Mouse (Mus musculus): Measurements from ENCODE around the gene Gfy. TPM values are rescaled to one million over a fixed set of nuclear protein-coding genes. Genes with fewer than 3 reads are reported as not detected.

Gene Gfy
- polyA plus RNA-seq, 1 experiment from 2014 or later = not detected

GRCm38 (mm10) chr7:45141914-45142313, 37.5 kb downstream of the Gfy start:
- Histone ChIP-seq H3K4me3 (replicated peaks) (no peak overlapping the region), H3K9ac (replicated peaks) (no peak overlapping the region), H3K27me3 (peaks cover 11% of the 10 kb centered on the region), H3K9me3 (no peaks in the 10 kb centered on the region), H3K36me3 (peaks cover 45% of the 10 kb centered on the region), H3K4me2 (replicated peaks) (no peak overlapping the region), H3K4me1 (replicated peaks) (no peaks in the 10 kb centered on the region), H3K27ac (no peak overlapping the region)
- ATAC-seq = no peak
- 90% methylated on average over 5 of the region's 5 CpGs for WGBS

- 88% methylated on average over 3 of the region's 3 CpGs for WGBS
- H3K27me3 ChIP-seq = peaks cover 15% of the 10 kb centered on the region
- H3K9me3 ChIP-seq = no peaks in the 10 kb centered on the region
- H3K4me3 ChIP-seq (replicated peaks) = no peak overlapping the region
- no peak overlapping the region for H3K4me2 ChIP-seq (replicated peaks)
- H3K9ac ChIP-seq (replicated peaks) = no peak overlapping the region
- no peak for ATAC-seq
- H3K27ac ChIP-seq = no peak overlapping the region
- peaks cover 45% of the 10 kb centered on the region for H3K36me3 ChIP-seq
- H3K4me1 ChIP-seq (replicated peaks) = 0 out of 2 replicates have a peak, but pooled peaks cover 2% of the 10 kb centered on the region
Measured at GRCm38 (mm10) chr7:45141319-45141718, 38.0 kb downstream of the Gfy start.

- Histone ChIP-seq H3K4me2 (replicated peaks) (no peak overlapping the region), H3K9ac (replicated peaks) (no peak overlapping the region), H3K9me3 (no peaks in the 10 kb centered on the region), H3K36me3 (peaks cover 35% of the 10 kb centered on the region), H3K27ac (no peak overlapping the region), H3K27me3 (peaks cover 25% of the 10 kb centered on the region), H3K4me1 (replicated peaks) (peaks cover 10% of the 10 kb centered on the region), H3K4me3 (replicated peaks) (no peak overlapping the region)
- no peak for ATAC-seq
- WGBS = 80% methylated on average over 8 of the region's 8 CpGs
Measured at GRCm38 (mm10) chr7:45139904-45140723, 39.3 kb downstream of the Gfy start.

- H3K4me2 ChIP-seq (replicated peaks) = no peak overlapping the region
- peaks cover 32% of the 10 kb centered on the region for H3K27me3 ChIP-seq
- 82% methylated on average over 1 of the region's 1 CpGs for WGBS
- H3K36me3 ChIP-seq = peaks cover 21% of the 10 kb centered on the region; the same call in 1 of the 2 replicates
- peaks cover 10% of the 10 kb centered on the region for H3K4me1 ChIP-seq (replicated peaks)
- H3K4me3 ChIP-seq (replicated peaks) = no peak overlapping the region
- H3K27ac ChIP-seq = no peak overlapping the region
- no peaks in the 10 kb centered on the region for H3K9me3 ChIP-seq
- no peak for ATAC-seq
- no peak overlapping the region for H3K9ac ChIP-seq (replicated peaks)
Measured at GRCm38 (mm10) chr7:45138403-45138802, 41.0 kb downstream of the Gfy start.

GRCm38 (mm10) chr7:45137171-45138006, 42.0 kb downstream of the Gfy start:
- peaks cover 32% of the 10 kb centered on the region for H3K27me3 ChIP-seq
- no peak overlapping the region for H3K9ac ChIP-seq (replicated peaks)
- peaks cover 10% of the 10 kb centered on the region for H3K4me1 ChIP-seq (replicated peaks)
- ATAC-seq = no peak
- no peak overlapping the region for H3K4me2 ChIP-seq (replicated peaks)
- H3K9me3 ChIP-seq = no peaks in the 10 kb centered on the region
- WGBS = 84% methylated on average over 12 of the region's 12 CpGs
- peaks cover 10% of the 10 kb centered on the region; the same call in 1 of the 2 replicates for H3K36me3 ChIP-seq
- no peak overlapping the region for H3K27ac ChIP-seq
- H3K4me3 ChIP-seq (replicated peaks) = no peak overlapping the region

- H3K27ac ChIP-seq = no peak within 1 kb of the TSS
- peaks cover 10% of the 10 kb centered on the region for H3K4me1 ChIP-seq (replicated peaks)
- peak within 1 kb of the TSS; percentile 63; the same call in 1 of the 2 replicates for H3K9ac ChIP-seq (replicated peaks)
- no peaks in the 10 kb centered on the region for H3K9me3 ChIP-seq
- ATAC-seq = peak; percentile 87
- peak within 1 kb of the TSS; percentile 41 for H3K4me3 ChIP-seq (replicated peaks)
- peak within 1 kb of the TSS; percentile 65 for H3K4me2 ChIP-seq (replicated peaks)
- 5% methylated on average over 29 of the region's 29 CpGs for WGBS
- H3K36me3 ChIP-seq = no peaks in the 10 kb centered on the region
- H3K27me3 ChIP-seq = peaks cover 32% of the 10 kb centered on the region
Measured at GRCm38 (mm10) chr7:45135993-45136567, 43.3 kb downstream of the Gfy start, which contains the start of the genes Gm45713 and Flt3l. TSS of gene Gm45713 (minus strand) at chr7:45136231. TSS of gene Flt3l (minus strand) at chr7:45136432.

- WGBS = 77% methylated on average over 3 of the region's 3 CpGs
- Histone ChIP-seq H3K4me3 (replicated peaks) (no peak overlapping the region), H3K4me2 (replicated peaks) (no peak overlapping the region), H3K27ac (no peak overlapping the region), H3K9me3 (no peaks in the 10 kb centered on the region), H3K36me3 (no peaks in the 10 kb centered on the region), H3K4me1 (replicated peaks) (peaks cover 10% of the 10 kb centered on the region), H3K9ac (replicated peaks) (peak overlapping the region; percentile 63; the same call in 1 of the 2 replicates), H3K27me3 (peaks cover 32% of the 10 kb centered on the region)
- ATAC-seq = no peak
Measured at GRCm38 (mm10) chr7:45135370-45135769, 44.0 kb downstream of the Gfy start.

- Histone ChIP-seq H3K4me3 (replicated peaks) (no peak overlapping the region), H3K9me3 (no peaks in the 10 kb centered on the region), H3K27me3 (peaks cover 32% of the 10 kb centered on the region), H3K9ac (replicated peaks) (no peak overlapping the region), H3K4me2 (replicated peaks) (no peak overlapping the region), H3K36me3 (no peaks in the 10 kb centered on the region), H3K27ac (no peak overlapping the region), H3K4me1 (replicated peaks) (peaks cover 15% of the 10 kb centered on the region)
- ATAC-seq = no peak
- WGBS = 7% methylated on average over 12 of the region's 12 CpGs
Measured at GRCm38 (mm10) chr7:45134544-45135026, 44.8 kb downstream of the Gfy start.

- H3K4me1 ChIP-seq (replicated peaks) = peaks cover 19% of the 10 kb centered on the region
- H3K4me3 ChIP-seq (replicated peaks) = no peak overlapping the region
- H3K27me3 ChIP-seq = peaks cover 32% of the 10 kb centered on the region
- H3K9ac ChIP-seq (replicated peaks) = no peak overlapping the region
- no peak overlapping the region for H3K4me2 ChIP-seq (replicated peaks)
- no peaks in the 10 kb centered on the region for H3K36me3 ChIP-seq
- no peak for ATAC-seq
- no peak overlapping the region for H3K27ac ChIP-seq
- no peaks in the 10 kb centered on the region for H3K9me3 ChIP-seq
- WGBS = 76% methylated on average over 8 of the region's 8 CpGs
Measured at GRCm38 (mm10) chr7:45133446-45134159, 45.8 kb downstream of the Gfy start.

GRCm38 (mm10) chr7:45131850-45132249, 47.5 kb downstream of the Gfy start:
- Histone ChIP-seq H3K27me3 (peaks cover 20% of the 10 kb centered on the region), H3K4me1 (replicated peaks) (peaks cover 29% of the 10 kb centered on the region), H3K36me3 (peaks cover 6% of the 10 kb centered on the region), H3K9me3 (no peaks in the 10 kb centered on the region), H3K9ac (replicated peaks) (no peak overlapping the region), H3K4me2 (replicated peaks) (no peak overlapping the region), H3K4me3 (replicated peaks) (no peak overlapping the region), H3K27ac (no peak overlapping the region)
- 78% methylated on average over 10 of the region's 11 CpGs for WGBS
- ATAC-seq = no peak

Data from midbrain, embryonic 13.5 days (tissue).